Mouse (Mus musculus): Measurements from ENCODE around the gene Mucl3. TPM values are rescaled to one million over a fixed set of nuclear protein-coding genes. Genes with fewer than 3 reads are reported as not detected.

The Mucl3 gene
- polyA plus RNA-seq, 1 experiment from 2014 or later: not detected

DNA sequence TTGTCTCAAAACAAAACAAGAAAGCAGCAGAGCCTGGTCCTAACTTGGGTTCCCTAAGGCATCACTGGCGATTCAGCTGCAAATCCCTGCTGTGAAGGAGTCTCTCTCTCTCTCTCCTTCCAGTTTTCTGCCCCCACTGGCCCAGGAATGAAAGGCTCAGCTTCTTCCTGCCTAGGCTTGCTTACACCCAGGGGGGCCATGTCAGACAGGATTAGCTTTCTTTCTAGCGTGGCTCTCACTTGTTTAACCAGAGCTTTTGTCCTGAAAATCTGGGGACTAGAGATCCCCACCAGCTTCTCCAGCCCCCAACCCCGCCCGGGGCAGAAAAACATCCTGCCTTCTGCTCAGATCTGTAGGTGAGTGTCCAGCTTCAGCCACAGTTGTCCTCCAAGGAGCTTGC is 55.1 kb downstream of the Mucl3 start:
- 40% methylated on average over 4 of the region's 4 CpGs for WGBS
- no peak overlapping the region for H3K27ac ChIP-seq (ENCODE audit: low read depth, low read length)
- ATAC-seq (ENCODE audit: insufficient read depth, low FRiP score, low TSS enrichment) (no peak), DNase-seq (ENCODE audit: low spot score) (no peak)
- H3K4me2 ChIP-seq (ENCODE audit: low read depth): no peak overlapping the region
- H3K36me3 ChIP-seq (ENCODE audit: control insufficient read depth, insufficient read depth, low read length): no peaks in the 10 kb centered on the region
- H3K4me1 ChIP-seq (ENCODE audit: control insufficient read depth, insufficient read depth, low read length): no peaks in the 10 kb centered on the region
- H3K27me3 ChIP-seq (ENCODE audit: control insufficient read depth, insufficient read depth, low read length): no peaks in the 10 kb centered on the region
- no peak overlapping the region for H3K4me3 ChIP-seq (ENCODE audit: low read depth, low read length)
- no peak overlapping the region for H3K9ac ChIP-seq (ENCODE audit: low read length)
- H3K9me3 ChIP-seq (ENCODE audit: control insufficient read depth, low read length): no peaks in the 10 kb centered on the region

DNA sequence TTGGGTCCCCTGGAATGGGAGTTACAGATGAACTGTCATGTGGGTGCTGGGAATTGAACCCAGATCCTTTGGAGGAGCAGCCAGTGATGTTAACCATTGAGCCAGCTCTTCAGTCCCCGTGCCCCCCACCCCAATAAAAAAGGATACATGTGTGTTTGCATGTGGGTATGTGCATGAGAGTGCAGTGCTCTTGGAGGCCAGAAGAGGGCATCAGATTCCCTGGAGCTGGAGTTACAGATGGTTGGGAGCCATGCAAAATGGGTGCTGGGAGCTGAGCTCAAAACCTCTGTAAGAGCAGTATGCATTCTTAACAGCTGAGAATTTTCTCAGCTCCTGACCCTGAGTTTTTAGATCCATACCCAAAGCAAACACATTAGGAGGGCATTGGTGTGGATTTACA is 56.2 kb downstream of the Mucl3 start:
- ATAC-seq (ENCODE audit: insufficient read depth, low FRiP score, low TSS enrichment) (no peak), DNase-seq (ENCODE audit: low spot score) (no peak)
- no peak overlapping the region for H3K27ac ChIP-seq (ENCODE audit: low read depth, low read length)
- H3K9me3 ChIP-seq (ENCODE audit: control insufficient read depth, low read length): no peaks in the 10 kb centered on the region
- H3K4me2 ChIP-seq (ENCODE audit: low read depth): no peak overlapping the region
- H3K36me3 ChIP-seq (ENCODE audit: control insufficient read depth, insufficient read depth, low read length): no peaks in the 10 kb centered on the region
- H3K9ac ChIP-seq (ENCODE audit: low read length): no peak overlapping the region
- H3K4me3 ChIP-seq (ENCODE audit: low read depth, low read length): no peak overlapping the region
- H3K27me3 ChIP-seq (ENCODE audit: control insufficient read depth, insufficient read depth, low read length): no peaks in the 10 kb centered on the region
- 79% methylated on average over 1 of the region's 1 CpGs for WGBS
- H3K4me1 ChIP-seq (ENCODE audit: control insufficient read depth, insufficient read depth, low read length): no peaks in the 10 kb centered on the region

Other genes with a start within 250 kb of the Mucl3 start
- 0.99 and 1.4 TPM in 2 replicates for gene H2-Q6, start 218.8 kb downstream of the Mucl3 start, polyA plus RNA-seq (2014; fragmentation: Nextera tagmentation; extraction: Ambion mirVana)
- 11.2 and 12.5 TPM in 2 replicates for gene H2-Q7, start 204.5 kb downstream of the Mucl3 start, polyA plus RNA-seq (2014; fragmentation: Nextera tagmentation; extraction: Ambion mirVana)
- 0.28 and 0.81 TPM in 2 replicates for gene H2-Q10, start 173.6 kb downstream of the Mucl3 start, polyA plus RNA-seq (2014; fragmentation: Nextera tagmentation; extraction: Ambion mirVana)
- gene Pou5f1, start 137.7 kb downstream of the Mucl3 start, polyA plus RNA-seq (2014; fragmentation: Nextera tagmentation; extraction: Ambion mirVana): not detected in 2 replicates
- 46.8 and 54.8 TPM in 2 replicates for gene Tcf19, start 126.9 kb downstream of the Mucl3 start, polyA plus RNA-seq (2014; fragmentation: Nextera tagmentation; extraction: Ambion mirVana)
- gene Cchcr1, start 126.6 kb downstream of the Mucl3 start, polyA plus RNA-seq (2014; fragmentation: Nextera tagmentation; extraction: Ambion mirVana): 9.4 and 10.3 TPM in 2 replicates
- gene Psors1c2, start 110.5 kb downstream of the Mucl3 start, polyA plus RNA-seq (2014; fragmentation: Nextera tagmentation; extraction: Ambion mirVana): 0.85 and 0.89 TPM in 2 replicates
- gene Cdsn, start 91.6 kb downstream of the Mucl3 start, polyA plus RNA-seq (2014; fragmentation: Nextera tagmentation; extraction: Ambion mirVana): 0.13 TPM in 1 of 2 replicates, not detected in the other
- not detected in 2 replicates for gene 2300002M23Rik, start 76.2 kb downstream of the Mucl3 start, polyA plus RNA-seq (2014; fragmentation: Nextera tagmentation; extraction: Ambion mirVana)
- gene Sfta2, start 42.1 kb downstream of the Mucl3 start, polyA plus RNA-seq (2014; fragmentation: Nextera tagmentation; extraction: Ambion mirVana): not detected in 2 replicates
- not detected in 2 replicates for gene Gm9573, start 17.1 kb downstream of the Mucl3 start, polyA plus RNA-seq (2014; fragmentation: Nextera tagmentation; extraction: Ambion mirVana)
- 13.1 and 15.0 TPM in 2 replicates for gene Vars2, start 23.9 kb upstream of the Mucl3 start, polyA plus RNA-seq (2014; fragmentation: Nextera tagmentation; extraction: Ambion mirVana)
- 42.9 and 46.1 TPM in 2 replicates for gene Gtf2h4, start 30.0 kb upstream of the Mucl3 start, polyA plus RNA-seq (2014; fragmentation: Nextera tagmentation; extraction: Ambion mirVana)
- 95.8 and 98.1 TPM in 2 replicates for gene Ddr1, start 60.9 kb upstream of the Mucl3 start, polyA plus RNA-seq (2014; fragmentation: Nextera tagmentation; extraction: Ambion mirVana)
- gene Ier3, start 178.0 kb upstream of the Mucl3 start, polyA plus RNA-seq (2014; fragmentation: Nextera tagmentation; extraction: Ambion mirVana): 2.0 and 2.8 TPM in 2 replicates
- gene Flot1, start 179.5 kb upstream of the Mucl3 start, polyA plus RNA-seq (2014; fragmentation: Nextera tagmentation; extraction: Ambion mirVana): 48.5 and 52.3 TPM in 2 replicates
- gene Tubb5, start 194.6 kb upstream of the Mucl3 start, polyA plus RNA-seq (2014; fragmentation: Nextera tagmentation; extraction: Ambion mirVana): 1,543 and 1,545 TPM in 2 replicates
- gene Mdc1, start 197.8 kb upstream of the Mucl3 start, polyA plus RNA-seq (2014; fragmentation: Nextera tagmentation; extraction: Ambion mirVana): 15.0 and 18.3 TPM in 2 replicates
- 47.3 and 50.3 TPM in 2 replicates for gene Nrm, start 217.6 kb upstream of the Mucl3 start, polyA plus RNA-seq (2014; fragmentation: Nextera tagmentation; extraction: Ambion mirVana)
- gene Ppp1r18, start 221.9 kb upstream of the Mucl3 start, polyA plus RNA-seq (2014; fragmentation: Nextera tagmentation; extraction: Ambion mirVana): 34.9 and 39.3 TPM in 2 replicates
- 42.9 and 51.3 TPM in 2 replicates for gene Dhx16, start 236.1 kb upstream of the Mucl3 start, polyA plus RNA-seq (2014; fragmentation: Nextera tagmentation; extraction: Ambion mirVana)